Mouse (Mus musculus): ENCODE results near the gene Ddrgk1. TPM values are rescaled to one million over a fixed set of nuclear protein-coding genes. Genes with fewer than 3 reads are reported as not detected.
A peak's percentile ranks its signal among the peaks of the same experiment; 100 is the strongest.
"Not testable (repeated sequence)": the region's sequence is repeated elsewhere in the genome, so short reads cannot be mapped to it uniquely, and the experiment has no call there.

Ddrgk1 gene
- polyA plus RNA-seq, 1 experiment from 2014 or later, result 54.5 TPM

DNA sequence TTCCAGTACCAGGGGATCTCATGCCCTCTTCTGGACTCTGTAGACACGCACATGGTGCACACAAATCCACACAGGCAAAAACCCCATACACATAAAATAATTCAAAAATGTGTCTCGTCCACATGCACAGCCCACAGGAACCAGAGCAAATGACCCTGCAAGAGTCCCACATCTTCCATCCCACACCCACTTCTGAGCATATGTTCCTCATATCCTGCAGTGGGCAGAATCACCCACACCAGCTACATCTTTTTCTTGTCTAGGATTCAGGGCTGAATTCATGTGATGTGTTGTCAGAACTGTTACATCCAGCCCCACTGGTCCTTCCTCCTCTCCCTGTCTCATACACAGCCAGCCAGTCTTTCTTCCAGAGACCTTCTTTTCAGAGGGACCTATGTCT lies 11.2 kb downstream of the Ddrgk1 start:
- H3K36me3 ChIP-seq, result peaks cover 73% of the 10 kb centered on the region
- ATAC-seq (ENCODE audit: insufficient number of reproducible peaks, insufficient read depth, low FRiP score, low TSS enrichment, low read depth), result no peak
- WGBS, result 97% methylated on average over 2 of the region's 2 CpGs

DNA sequence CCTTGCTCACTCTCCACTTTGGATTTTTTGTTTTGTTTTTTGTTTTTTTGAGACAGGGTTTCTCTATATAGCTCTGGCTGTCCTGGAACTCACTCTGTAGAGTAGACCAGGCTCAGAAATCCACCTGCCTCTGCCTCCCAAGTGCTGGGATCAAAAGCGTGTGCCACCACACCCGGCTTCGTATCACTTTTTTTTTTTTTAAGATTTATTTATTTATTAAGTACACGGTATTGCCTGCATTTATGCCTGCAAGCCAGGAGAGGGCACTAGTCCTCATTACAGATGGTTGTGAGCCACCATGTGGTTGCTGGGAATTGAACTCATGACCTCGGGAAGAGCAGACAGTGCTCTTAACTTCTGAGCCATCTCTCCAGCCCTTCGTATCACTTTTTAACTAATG lies 15.4 kb downstream of the Ddrgk1 start:
- H3K27ac ChIP-seq; H3K4me2 ChIP-seq; H3K4me1 ChIP-seq (replicated peaks); H3K27me3 ChIP-seq; H3K4me3 ChIP-seq (replicated peaks); H3K9me3 ChIP-seq; H3K9ac ChIP-seq (replicated peaks); ATAC-seq (ENCODE audit: insufficient number of reproducible peaks, insufficient read depth, low FRiP score, low TSS enrichment, low read depth): not testable (repeated sequence)
- H3K36me3 ChIP-seq, result peaks cover 30% of the 10 kb centered on the region
- 77% methylated on average over 6 of the region's 6 CpGs for WGBS

More for the DNA sequence above, 11.2 kb downstream of the Ddrgk1 start:
- Histone ChIP-seq H3K9me3 (no peaks in the 10 kb centered on the region), H3K27me3 (no peaks in the 10 kb centered on the region), H3K27ac (no peak overlapping the region), H3K9ac (replicated peaks) (no peak overlapping the region), H3K4me1 (replicated peaks) (no peaks in the 10 kb centered on the region), H3K4me2 (no peak overlapping the region), H3K4me3 (replicated peaks) (no peak overlapping the region)

DNA sequence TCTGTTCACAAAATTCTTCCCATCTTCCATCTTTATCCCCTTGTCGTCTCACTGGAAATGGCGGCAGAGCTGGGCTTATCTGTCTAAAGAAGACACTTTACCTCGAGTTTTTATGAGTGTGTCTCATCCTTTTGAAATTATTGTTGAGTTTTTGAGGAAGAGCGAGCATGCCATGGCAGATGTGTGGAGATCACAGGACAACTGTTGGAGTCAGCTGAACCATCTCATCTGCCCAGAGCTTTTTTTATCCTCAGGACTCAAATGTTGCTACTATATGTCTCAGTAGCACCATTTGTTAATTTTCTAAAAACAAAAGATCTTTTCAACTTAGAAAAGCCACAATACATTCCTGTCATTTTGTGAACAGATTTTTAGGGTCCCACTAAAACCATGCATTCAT lies 19.3 kb downstream of the Ddrgk1 start:
- 86% methylated on average over 4 of the region's 4 CpGs for WGBS
- Histone ChIP-seq H3K4me3 (replicated peaks) (no peak overlapping the region), H3K27ac (no peak overlapping the region), H3K27me3 (peaks cover 17% of the 10 kb centered on the region), H3K4me2 (no peak overlapping the region), H3K9me3 (no peaks in the 10 kb centered on the region), H3K9ac (replicated peaks) (no peak overlapping the region), H3K36me3 (peaks cover 4% of the 10 kb centered on the region; the same call in 1 of the 2 replicates), H3K4me1 (replicated peaks) (peaks cover 11% of the 10 kb centered on the region)
- ATAC-seq (ENCODE audit: insufficient number of reproducible peaks, insufficient read depth, low FRiP score, low TSS enrichment, low read depth), result no peak

DNA sequence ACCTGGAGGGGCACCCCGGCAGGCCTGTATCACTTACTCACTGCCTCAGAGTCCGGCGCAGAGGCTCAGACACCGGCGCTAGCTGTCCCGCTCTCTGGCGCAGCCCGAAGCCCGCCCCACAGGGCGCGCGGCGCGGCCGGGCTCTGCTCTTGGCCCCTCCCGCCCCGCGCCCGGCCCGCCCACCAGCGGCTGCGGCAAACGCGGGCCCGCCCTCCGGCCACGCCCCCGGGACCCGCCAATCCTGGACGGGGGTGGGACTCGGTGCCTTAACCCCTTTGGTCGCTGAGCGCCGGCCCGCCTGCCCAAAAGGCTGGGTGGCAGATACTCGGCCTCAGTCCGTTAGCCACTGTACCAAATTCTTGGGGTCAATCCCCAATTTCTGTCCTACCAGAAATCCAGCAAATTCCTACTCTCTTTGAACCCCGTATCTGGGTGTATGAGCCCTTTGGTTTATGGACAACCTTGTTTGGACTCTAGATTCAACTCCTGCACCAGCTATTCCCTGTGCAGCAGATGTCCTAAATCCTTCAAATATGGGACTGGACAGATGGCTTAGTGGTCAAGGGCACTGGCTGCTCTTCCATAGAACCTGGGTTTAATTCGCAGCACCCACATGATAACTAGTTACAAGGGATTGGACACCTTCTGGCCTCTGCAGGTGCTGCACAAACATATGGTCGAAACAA lies 21.6 kb downstream of the Ddrgk1 start, which contains the start of gene Lzts3:
Lzts3 (minus strand) TSS at position 120 of the 686 bp plus-strand sequence.
- peak within 1 kb of the TSS; percentile 69 for H3K4me3 ChIP-seq (replicated peaks)
- no peaks in the 10 kb centered on the region for H3K36me3 ChIP-seq
- 3% methylated on average over 40 of the region's 40 CpGs for WGBS
- peaks cover 15% of the 10 kb centered on the region for H3K4me1 ChIP-seq (replicated peaks)
- no peaks in the 10 kb centered on the region for H3K9me3 ChIP-seq
- H3K27me3 ChIP-seq, result peaks cover 38% of the 10 kb centered on the region
- H3K9ac ChIP-seq (replicated peaks), result peak within 1 kb of the TSS; percentile 69
- peak; percentile 95 for ATAC-seq (ENCODE audit: insufficient number of reproducible peaks, insufficient read depth, low FRiP score, low TSS enrichment, low read depth)
- peak within 1 kb of the TSS; percentile 96 for H3K4me2 ChIP-seq
- no peak within 1 kb of the TSS for H3K27ac ChIP-seq

GRCm38 (mm10) chr2:130642197-130642660 lies 22.2 kb downstream of the Ddrgk1 start:
- H3K9me3 ChIP-seq, result no peaks in the 10 kb centered on the region
- H3K4me1 ChIP-seq (replicated peaks), result peaks cover 15% of the 10 kb centered on the region
- H3K27me3 ChIP-seq, result peaks cover 44% of the 10 kb centered on the region
- H3K9ac ChIP-seq (replicated peaks), result peak overlapping the region; percentile 69
- 0% methylated on average over 11 of the region's 27 CpGs for WGBS
- no peak overlapping the region for H3K27ac ChIP-seq
- ATAC-seq (ENCODE audit: insufficient number of reproducible peaks, insufficient read depth, low FRiP score, low TSS enrichment, low read depth), result peak; percentile 48; the same call in 1 of the 2 replicates
- peak overlapping the region; percentile 69 for H3K4me3 ChIP-seq (replicated peaks)
- peak overlapping the region; percentile 96 for H3K4me2 ChIP-seq
- H3K36me3 ChIP-seq, result no peaks in the 10 kb centered on the region

GRCm38 (mm10) chr2:130641351-130642025 lies 23.0 kb downstream of the Ddrgk1 start:
- peak overlapping the region; percentile 96 for H3K4me2 ChIP-seq
- H3K4me3 ChIP-seq (replicated peaks), result peak overlapping the region; percentile 69
- ATAC-seq (ENCODE audit: insufficient number of reproducible peaks, insufficient read depth, low FRiP score, low TSS enrichment, low read depth), result no peak

GRCm38 (mm10) chr2:130639276-130639675 lies 25.2 kb downstream of the Ddrgk1 start:
- H3K4me2 ChIP-seq, result no peak overlapping the region
- no peak for ATAC-seq (ENCODE audit: insufficient number of reproducible peaks, insufficient read depth, low FRiP score, low TSS enrichment, low read depth)
- H3K27ac ChIP-seq, result no peak overlapping the region
- no peak overlapping the region for H3K4me3 ChIP-seq (replicated peaks)
- no peak overlapping the region for H3K9ac ChIP-seq (replicated peaks)
- H3K36me3 ChIP-seq, result no peaks in the 10 kb centered on the region
- peaks cover 36% of the 10 kb centered on the region for H3K4me1 ChIP-seq (replicated peaks)
- peaks cover 73% of the 10 kb centered on the region for H3K27me3 ChIP-seq
- 68% methylated on average over 6 of the region's 6 CpGs for WGBS
- no peaks in the 10 kb centered on the region for H3K9me3 ChIP-seq

More at GRCm38 (mm10) chr2:130641351-130642025, 23.0 kb downstream of the Ddrgk1 start:
- Histone ChIP-seq H3K4me1 (replicated peaks) (peaks cover 15% of the 10 kb centered on the region), H3K27ac (no peak overlapping the region), H3K9ac (replicated peaks) (peak overlapping the region; percentile 69; the same call in 1 of the 2 replicates), H3K9me3 (no peaks in the 10 kb centered on the region), H3K36me3 (no peaks in the 10 kb centered on the region), H3K27me3 (peaks cover 51% of the 10 kb centered on the region)
- 32% methylated on average over 6 of the region's 6 CpGs for WGBS

- Histone ChIP-seq H3K4me2 (no peak overlapping the region), H3K4me1 (replicated peaks) (peaks cover 40% of the 10 kb centered on the region), H3K4me3 (replicated peaks) (no peak overlapping the region), H3K27ac (no peak overlapping the region), H3K27me3 (peaks cover 83% of the 10 kb centered on the region), H3K36me3 (no peaks in the 10 kb centered on the region), H3K9me3 (no peaks in the 10 kb centered on the region), H3K9ac (replicated peaks) (no peak overlapping the region)
- no peak for ATAC-seq (ENCODE audit: insufficient number of reproducible peaks, insufficient read depth, low FRiP score, low TSS enrichment, low read depth)
- 26% methylated on average over 16 of the region's 16 CpGs for WGBS
Observed at GRCm38 (mm10) chr2:130638101-130638611, 26.3 kb downstream of the Ddrgk1 start.

DNA sequence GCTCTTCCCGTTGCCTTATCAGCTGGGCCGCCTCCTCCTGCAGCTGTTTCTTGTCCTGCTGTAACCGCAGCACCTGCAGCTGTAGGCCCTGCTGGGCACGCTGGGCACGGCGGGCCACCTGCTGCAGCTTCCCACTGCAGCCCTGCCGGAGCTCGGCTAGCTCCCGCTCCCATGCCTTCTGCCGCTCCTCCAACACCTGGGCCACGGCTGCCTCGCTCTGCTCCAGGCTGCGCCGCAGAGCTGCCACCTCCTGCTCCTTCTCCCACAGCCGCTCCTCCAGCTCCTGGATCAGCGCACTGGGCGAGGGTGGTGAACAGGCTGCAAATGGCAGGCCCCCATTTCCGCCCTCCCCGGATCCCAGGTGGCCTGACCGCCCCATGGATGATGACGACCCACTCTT lies 28.6 kb downstream of the Ddrgk1 start:
- no peaks in the 10 kb centered on the region for H3K9me3 ChIP-seq
- H3K27me3 ChIP-seq, result peaks cover 76% of the 10 kb centered on the region
- WGBS, result 8% methylated on average over 21 of the region's 21 CpGs
- no peak for ATAC-seq (ENCODE audit: insufficient number of reproducible peaks, insufficient read depth, low FRiP score, low TSS enrichment, low read depth)
- H3K4me2 ChIP-seq, result peak overlapping the region; percentile 90
- H3K9ac ChIP-seq (replicated peaks), result peak overlapping the region; percentile 52; the same call in 1 of the 2 replicates
- peak overlapping the region; percentile 45 for H3K4me3 ChIP-seq (replicated peaks)
- H3K36me3 ChIP-seq, result no peaks in the 10 kb centered on the region
- no peak overlapping the region for H3K27ac ChIP-seq
- H3K4me1 ChIP-seq (replicated peaks), result peaks cover 30% of the 10 kb centered on the region

GRCm38 (mm10) chr2:130634739-130635411 lies 29.6 kb downstream of the Ddrgk1 start:
- Histone ChIP-seq H3K4me3 (replicated peaks) (peak overlapping the region; percentile 45), H3K27me3 (peaks cover 69% of the 10 kb centered on the region), H3K4me1 (replicated peaks) (peaks cover 30% of the 10 kb centered on the region), H3K36me3 (no peaks in the 10 kb centered on the region), H3K4me2 (peak overlapping the region; percentile 90), H3K9me3 (no peaks in the 10 kb centered on the region), H3K9ac (replicated peaks) (peak overlapping the region; percentile 52), H3K27ac (no peak overlapping the region)
- WGBS, result under 1% methylated on average over 38 of the region's 38 CpGs
- ATAC-seq (ENCODE audit: insufficient number of reproducible peaks, insufficient read depth, low FRiP score, low TSS enrichment, low read depth), result peak; percentile 27

All from limb, embryonic 12.5 days (tissue).